Mouse (Mus musculus) hematopoietic stem cell, adult 5-6 weeks (primary cell): ENCODE data around the gene Kcnc1. TPM values are rescaled to one million over a fixed set of nuclear protein-coding genes. Genes with fewer than 3 reads are reported as not detected.

Experiments used
- ATAC-seq, 2 experiments: fragments of 125-278 bp in 1 of 2; replicated peaks in 1 of 2; 2 replicates each; pipeline ENCODE4 v1.8.0; 2016 to 2017; ENCODE audit warnings: inconsistent platforms in 2 of 2, mild to moderate bottlenecking in 2 of 2, moderate number of reproducible peaks in 2 of 2, low read depth in 1 of 2, moderate TSS enrichment in 1 of 2; ENCODE audit not compliant: low FRiP score in 2 of 2, poor library complexity in 2 of 2, severe bottlenecking in 2 of 2, insufficient read depth in 1 of 2, low TSS enrichment in 1 of 2
- total RNA-seq: library from RNA; stranded (forward); fragments of 172-1452, 232-1000 nt; gene quantifications from 2 replicates; pipeline ENCODE4 v1.2.3, GENCODE M21; 2017

The Kcnc1 gene
- total RNA-seq, 1 experiment from 2014 or later, result 0.25 TPM

- ATAC-seq, result no peak
Measured at GRCm38 (mm10) chr7:46486761-46487160, 90.5 kb downstream of the Kcnc1 start.

- no peak for ATAC-seq
Measured at GRCm38 (mm10) chr7:46487354-46487753, 91.1 kb downstream of the Kcnc1 start.

Other genes with a start within 250 kb of the Kcnc1 start
- not detected in 2 replicates for gene Abcc8, start 216.5 kb upstream of the Kcnc1 start, total RNA-seq
- not detected in 2 replicates for gene Ush1c, start 158.0 kb upstream of the Kcnc1 start, total RNA-seq
- gene Otog, start 155.5 kb upstream of the Kcnc1 start, total RNA-seq, result not detected in 2 replicates
- gene Myod1, start 20.0 kb upstream of the Kcnc1 start, total RNA-seq, result not detected in 2 replicates
- gene Sergef, start 243.3 kb downstream of the Kcnc1 start, total RNA-seq, result 6.6 and 13.7 TPM in 2 replicates